22 mouse cellular contexts compared by ENCODE assay signal in genomic region chr11:75984581-75984980, GRCm38 (mm10). TPM values are rescaled to one million over a fixed set of nuclear protein-coding genes. Genes with fewer than 3 reads are reported as not detected.
"Had no signal": no experiment of that assay in that cellular context is flagged by ENCODE, and none has a peak within 500 bp of the region (broad histone marks: within the 10 kb centered on the region; RNA-seq: fewer than 3 reads in every experiment).

No protein-coding gene starts in this region.

- H3K27me3 ChIP-seq: liver, embryonic 15.5 days; lung, embryonic 15.5 days; midbrain, embryonic 13.5 days; neural tube, embryonic 12.5 days had no signal

- H3K4me1 ChIP-seq: liver, embryonic 13.5 days; liver, embryonic 15.5 days; lung, embryonic 15.5 days; midbrain, embryonic 10.5 days; midbrain, embryonic 13.5 days; neural tube, embryonic 12.5 days had no signal

- DNase-seq: liver; liver, embryonic 13.5 days; liver, postnatal 0 days; lung, adult 2 months; lung, postnatal 14 days; lung, postnatal 36 days; retina, postnatal 1 day; right cerebral cortex, adult 18-20 months; thymus, adult 18-20 months; thymus, postnatal 25 days; thymus, postnatal 4 days had no signal

- H3K4me3 ChIP-seq: liver, embryonic 13.5 days; liver, embryonic 15.5 days; lung, embryonic 15.5 days; midbrain, embryonic 10.5 days; midbrain, embryonic 13.5 days; myocyte; neural tube, embryonic 12.5 days had no signal

- H3K36me3 ChIP-seq: liver, embryonic 13.5 days; liver, embryonic 15.5 days; lung, embryonic 15.5 days; midbrain, embryonic 10.5 days; midbrain, embryonic 13.5 days; neural tube, embryonic 12.5 days had no signal

- H3K27ac ChIP-seq: liver, embryonic 13.5 days; liver, embryonic 15.5 days; lung, embryonic 15.5 days; midbrain, embryonic 10.5 days; midbrain, embryonic 13.5 days; neural tube, embryonic 12.5 days had no signal

- ATAC-seq: liver, postnatal 0 days; lung, postnatal 0 days; midbrain, embryonic 13.5 days; midbrain, embryonic 16.5 days had no signal

RNA-seq across cellular contexts. Expression of gene 1700016K19Rik, which starts 15.1 kb away (rescaled TPM):
- total RNA-seq: megakaryocyte, adult 5-6 weeks; megakaryocyte-erythroid progenitor cell, adult 5-6 weeks had no signal
- polyA plus RNA-seq: liver, embryonic 11.5 days; liver, embryonic 13.5 days; liver, embryonic 15.5 days; liver, postnatal 0 days had no signal
